Mouse (Mus musculus) midbrain, postnatal 0 days (tissue): ENCODE measurements at regions not wholly inside any gene's neighbourhood (a gene's known extent, or its start where the extent isn't known, plus 50 kb on each side); places are given as distances from the start of the nearest gene placed in this dataset.

Source experiments
- ATAC-seq: fragments of 200-750 bp; cut with Nextera tagmentation; 2 replicates; pipeline ENCODE4 v1.8.0; 2017; ENCODE audit warnings: moderate number of reproducible peaks, mild to moderate bottlenecking, moderate TSS enrichment, moderate library complexity; ENCODE audit not compliant: low FRiP score
- DNase-seq: peaks from one replicate; pipeline ENCODE4 v3.0.0-alpha.2; 2015; ENCODE audit warnings: low spot score
- H3K27ac ChIP-seq: fragments of 300-500 bp; sonication (generic); 2 replicates; pipeline ENCODE4 v1.5.1; 2014; ENCODE audit warnings: low read depth, mild to moderate bottlenecking, low read length, mixed read lengths
- H3K27me3 ChIP-seq: fragments of 300-500 bp; sonication (generic); 2 replicates; pipeline ENCODE4 v1.6.1; 2014; ENCODE audit warnings: low read length, control low read depth, mixed read lengths; ENCODE audit not compliant: insufficient read depth
- H3K36me3 ChIP-seq: fragments of 300-500 bp; sonication (generic); 2 replicates; pipeline ENCODE4 v1.6.1; 2014; ENCODE audit warnings: low read length, control low read depth, mixed read lengths; ENCODE audit not compliant: insufficient read depth
- H3K4me1 ChIP-seq: fragments of 300-500 bp; sonication (generic); 2 replicates; pipeline ENCODE4 v1.6.1; 2014; ENCODE audit warnings: mild to moderate bottlenecking, control low read depth, antibody characterized with exemption, low read length, mixed read lengths; ENCODE audit not compliant: insufficient read depth
- H3K4me2 ChIP-seq: fragments of 300-500 bp; sonication (generic); 2 replicates; pipeline ENCODE4 v1.6.1; 2014; ENCODE audit warnings: low read depth, mild to moderate bottlenecking, low read length, mixed read lengths; ENCODE audit not compliant: poor library complexity, severe bottlenecking
- H3K4me3 ChIP-seq: fragments of 300-500 bp; sonication (generic); 2 replicates; pipeline ENCODE4 v1.5.1; 2014; ENCODE audit warnings: low read depth, mild to moderate bottlenecking, low read length, moderate library complexity
- H3K9ac ChIP-seq: fragments of 300-500 bp; sonication (generic); replicated peaks from 2 replicates; pipeline ENCODE4 v1.6.1; 2014; ENCODE audit warnings: mild to moderate bottlenecking, low read length, moderate library complexity, mixed read lengths; ENCODE audit not compliant: poor library complexity, severe bottlenecking
- H3K9me3 ChIP-seq: fragments of 300-500 bp; sonication (generic); 2 replicates; pipeline ENCODE4 v1.6.1; 2016; ENCODE audit warnings: low read length, control low read depth
- CTCF ChIP-seq: IDR thresholded peaks from 2 replicates; pipeline ENCODE4 v1.5.1; 2016; ENCODE audit warnings: antibody characterized with exemption, mild to moderate bottlenecking
- WGBS: fragments of 180-500 bp; shearing (Covaris S2); extraction: QIAGEN DNeasy Blood & Tissue Kit; methylation state at CpG from one replicate; pipeline ENCODE4 v1.1.7; 2014; 5-methylcytosine and 5-hydroxymethylcytosine counted together

DNA sequence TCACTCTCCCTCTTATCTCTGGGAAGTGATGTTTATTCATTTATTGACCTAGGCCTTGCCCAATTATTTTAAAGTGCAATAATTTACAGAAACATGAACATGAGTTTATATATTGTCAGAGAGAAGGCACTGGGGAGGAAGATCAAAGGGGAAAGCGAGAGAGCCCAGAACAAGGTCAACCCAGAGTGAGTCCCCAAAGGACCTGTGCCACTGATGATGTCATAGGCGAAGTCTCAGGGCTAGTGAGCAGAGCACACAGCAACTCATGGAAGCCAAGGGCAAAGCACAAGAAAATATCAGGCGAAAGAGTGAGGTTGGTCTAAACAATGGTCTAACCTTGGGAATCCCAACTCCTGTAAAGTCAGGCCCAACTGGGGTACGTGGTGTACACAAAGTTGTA is 126.4 kb upstream of the Ctnnb1 start:
- Histone ChIP-seq H3K27me3 (no peaks in the 10 kb centered on the region), H3K4me3 (no peak overlapping the region), H3K9ac (no peak overlapping the region), H3K9me3 (no peaks in the 10 kb centered on the region), H3K4me1 (peaks cover 7% of the 10 kb centered on the region), H3K27ac (no peak overlapping the region), H3K36me3 (no peaks in the 10 kb centered on the region), H3K4me2 (no peak overlapping the region)
- ATAC-seq (no peak), DNase-seq (no peak)
- 88% methylated on average over 4 of the region's 4 CpGs for WGBS
- no peak for TF ChIP-seq CTCF

DNA sequence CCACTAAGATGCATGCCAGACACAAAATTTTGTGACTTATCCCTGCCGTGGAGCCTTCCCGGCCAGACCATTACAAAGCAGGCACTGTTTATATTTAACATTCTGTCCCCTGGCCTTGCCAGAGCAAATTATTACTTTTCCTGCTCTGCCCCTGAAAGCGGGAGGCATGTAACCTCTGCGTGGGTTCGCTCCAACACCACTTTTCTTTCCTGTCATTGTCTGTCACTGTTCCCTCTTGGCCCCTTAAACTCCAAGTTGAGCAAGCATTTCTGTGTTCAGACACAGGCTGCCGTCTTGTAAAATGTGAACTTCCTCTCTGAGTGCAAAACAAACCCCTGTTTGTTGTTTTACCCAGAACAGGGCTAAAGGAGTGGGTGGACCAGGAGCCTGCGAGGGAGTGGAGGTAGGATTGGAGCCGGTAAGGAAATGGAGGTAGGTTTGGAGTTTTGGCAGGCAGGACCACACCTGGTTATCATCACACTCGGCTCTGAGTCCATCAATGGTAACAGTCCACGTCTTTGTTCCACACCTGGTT is 124.2 kb upstream of the Ctnnb1 start:
- ATAC-seq (no peak), DNase-seq (no peak)
- Histone ChIP-seq H3K4me1 (no peaks in the 10 kb centered on the region), H3K9me3 (no peaks in the 10 kb centered on the region), H3K27ac (no peak overlapping the region), H3K27me3 (no peaks in the 10 kb centered on the region), H3K9ac (no peak overlapping the region), H3K36me3 (no peaks in the 10 kb centered on the region), H3K4me2 (no peak overlapping the region), H3K4me3 (no peak overlapping the region)
- TF ChIP-seq CTCF, result no peak
- 70% methylated on average over 10 of the region's 10 CpGs for WGBS

DNA sequence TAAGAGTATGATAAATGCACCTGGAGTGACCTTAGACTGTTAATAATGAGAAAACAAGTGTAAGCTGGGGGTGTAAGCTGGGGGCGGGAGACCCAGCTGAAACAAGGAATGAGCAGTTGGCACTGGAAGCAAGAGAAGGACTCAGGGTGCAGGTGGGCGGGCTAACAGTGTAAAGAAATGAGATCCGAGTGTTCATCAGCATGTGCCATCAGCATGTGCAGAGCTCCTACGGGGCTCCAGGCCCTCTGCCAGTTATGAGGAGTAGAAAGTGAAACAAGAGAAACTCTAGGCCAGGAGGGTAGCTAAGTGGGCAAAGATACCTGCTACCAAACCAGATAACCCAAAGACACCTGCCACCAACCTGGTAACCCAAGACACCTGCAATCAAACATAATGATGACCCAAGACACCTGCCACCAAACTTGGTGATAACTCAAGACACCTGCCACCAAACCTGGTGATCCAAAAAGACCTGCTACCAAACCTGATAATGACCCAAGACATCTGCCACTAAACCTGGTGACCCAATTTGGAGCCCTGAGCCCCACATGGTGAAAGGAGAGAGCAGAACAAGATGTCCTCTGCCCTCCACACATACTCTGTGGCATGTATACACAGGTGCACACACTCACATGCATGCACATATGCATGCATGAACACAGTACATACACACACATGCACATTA is 120.1 kb upstream of the Ctnnb1 start:
- Histone ChIP-seq H3K36me3 (no peaks in the 10 kb centered on the region), H3K27me3 (no peaks in the 10 kb centered on the region), H3K4me2 (no peak overlapping the region), H3K27ac (no peak overlapping the region), H3K9ac (no peak overlapping the region), H3K4me1 (no peaks in the 10 kb centered on the region), H3K4me3 (no peak overlapping the region), H3K9me3 (no peaks in the 10 kb centered on the region)
- no peak for TF ChIP-seq CTCF
- DNase-seq (no peak), ATAC-seq (no peak)
- WGBS, result 66% methylated on average over 4 of the region's 4 CpGs

DNA sequence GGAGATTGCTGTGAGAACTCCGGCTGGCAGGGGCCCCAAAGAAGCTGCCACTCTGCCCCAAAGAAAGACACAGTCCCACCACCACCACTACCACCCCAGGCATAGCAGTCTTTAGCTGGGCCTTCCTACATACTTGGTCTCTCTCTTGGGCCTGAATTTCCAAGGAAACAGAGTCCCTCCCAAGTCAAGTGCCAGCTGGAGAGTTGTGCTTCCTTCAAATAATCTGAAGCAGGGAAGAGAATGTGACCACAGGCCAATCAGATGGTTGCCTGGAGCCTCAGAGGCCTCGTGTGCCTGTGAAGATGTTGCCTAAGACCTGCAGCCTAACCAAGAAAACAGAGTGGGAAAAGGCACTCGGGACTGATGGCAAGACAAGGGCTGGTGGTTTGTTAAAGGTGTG is 117.5 kb upstream of the Ctnnb1 start:
- DNase-seq (no peak), ATAC-seq (no peak)
- WGBS, result 75% methylated on average over 3 of the region's 3 CpGs
- no peak overlapping the region for H3K4me3 ChIP-seq
- H3K36me3 ChIP-seq, result no peaks in the 10 kb centered on the region
- H3K4me2 ChIP-seq, result no peak overlapping the region
- TF ChIP-seq CTCF, result no peak
- H3K4me1 ChIP-seq, result no peaks in the 10 kb centered on the region
- no peak overlapping the region for H3K9ac ChIP-seq
- H3K27me3 ChIP-seq, result no peaks in the 10 kb centered on the region
- no peaks in the 10 kb centered on the region for H3K9me3 ChIP-seq
- H3K27ac ChIP-seq, result no peak overlapping the region

DNA sequence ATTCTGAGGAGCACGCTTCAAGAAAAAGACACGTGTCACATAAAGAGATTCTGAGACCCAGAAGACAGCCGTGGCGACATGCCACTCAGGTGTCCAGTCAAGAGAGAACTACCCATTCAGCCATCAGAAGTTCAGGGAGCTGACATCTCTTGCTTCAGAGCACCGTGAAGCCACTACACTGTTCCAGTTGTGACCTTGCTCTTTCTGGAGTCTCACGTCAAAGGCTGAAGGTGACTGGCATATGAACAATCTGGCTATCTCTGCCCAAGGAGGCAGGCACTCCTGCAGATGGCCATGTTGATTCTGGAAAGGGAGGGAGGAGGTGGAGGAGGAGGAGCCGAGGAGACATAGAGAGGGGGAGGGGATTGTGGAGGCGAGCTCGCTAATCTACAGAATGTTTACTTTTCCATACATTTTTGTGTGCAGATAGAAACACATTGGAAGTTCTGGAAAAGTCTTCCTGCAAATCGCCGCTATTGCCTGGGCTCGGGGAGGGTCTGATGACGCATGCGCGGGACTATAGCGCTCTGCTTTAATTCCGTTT is 116.3 kb upstream of the Ctnnb1 start:
- Histone ChIP-seq H3K36me3 (no peaks in the 10 kb centered on the region), H3K27ac (no peak overlapping the region), H3K9me3 (no peaks in the 10 kb centered on the region), H3K4me1 (no peaks in the 10 kb centered on the region), H3K4me3 (no peak overlapping the region), H3K9ac (no peak overlapping the region), H3K4me2 (no peak overlapping the region), H3K27me3 (no peaks in the 10 kb centered on the region)
- ATAC-seq (no peak), DNase-seq (no peak)
- 77% methylated on average over 17 of the region's 17 CpGs for WGBS
- no peak for TF ChIP-seq CTCF

DNA sequence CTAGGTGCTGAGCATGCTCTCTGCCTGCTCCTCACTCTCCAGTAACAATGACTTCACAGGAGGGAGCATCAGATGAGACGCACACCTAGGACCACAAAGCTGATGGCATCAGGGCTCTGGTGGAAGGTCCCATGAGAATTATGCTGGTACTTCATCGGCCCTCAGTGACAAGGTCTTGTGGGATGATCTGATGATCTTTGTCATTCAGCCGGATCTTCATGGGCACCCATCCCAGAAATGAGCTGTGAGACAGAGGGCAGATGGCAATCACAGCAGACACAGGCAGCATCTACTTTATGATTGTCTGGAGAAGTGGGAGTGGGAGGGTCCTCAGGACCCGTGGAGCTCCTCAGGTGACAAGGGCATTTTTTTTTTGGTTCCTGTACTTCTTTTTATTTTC is 114.7 kb upstream of the Ctnnb1 start:
- no peaks in the 10 kb centered on the region for H3K4me1 ChIP-seq
- H3K9ac ChIP-seq, result no peak overlapping the region
- H3K4me2 ChIP-seq, result no peak overlapping the region
- H3K27ac ChIP-seq, result no peak overlapping the region
- no peak for ATAC-seq
- no peak overlapping the region for H3K4me3 ChIP-seq
- H3K9me3 ChIP-seq, result no peaks in the 10 kb centered on the region
- H3K27me3 ChIP-seq, result no peaks in the 10 kb centered on the region
- peak; percentile 24 for DNase-seq
- no peak for TF ChIP-seq CTCF
- H3K36me3 ChIP-seq, result no peaks in the 10 kb centered on the region
- WGBS, result 84% methylated on average over 4 of the region's 4 CpGs
